ENCODE assay signal across 8 mouse cellular contexts in genomic region chr8:105355179-105356024, GRCm38 (mm10). TPM values are rescaled to one million over a fixed set of nuclear protein-coding genes. Genes with fewer than 3 reads are reported as not detected.
A peak's percentile ranks its signal among the peaks of the same experiment; 100 is the strongest.
DNase-seq lines count a peak whose midpoint lies in the region; ATAC-seq lines count a peak whose summit lies in the region.
"Had no signal": no experiment of that assay in that cellular context is flagged by ENCODE, and none has a peak within 500 bp of the region (broad histone marks: within the 10 kb centered on the region; RNA-seq: fewer than 3 reads in every experiment).

No protein-coding gene starts in this region.

- ATAC-seq in common myeloid progenitor, adult 5-6 weeks (replicated peaks; ENCODE audit: low read depth, poor library complexity, severe bottlenecking) = 0 out of 2 replicates have a peak, but pooled peaks have one; percentile 9
- no peak for ATAC-seq in erythroblast, adult 5-6 weeks (replicated peaks; ENCODE audit: low FRiP score, poor library complexity, severe bottlenecking)

- DNase-seq in lung, postnatal 10 days = peak; percentile 62
- DNase-seq in lung, postnatal 4 days = no peak
- DNase-seq in induced T-regulatory cell, adult 2 months (ENCODE audit: low read depth) = peak; percentile 29
- DNase-seq in thymus, postnatal 14 days = peak; percentile 76
- DNase-seq in left cerebral cortex, adult 18-20 months (ENCODE audit: low spot score in 2 of 2) = no peak
- DNase-seq: adrenal gland, postnatal 10 days had no signal

RNA-seq across cellular contexts. Expression of gene Slc9a5, which starts 6.8 kb away (rescaled TPM):
- 0.10 and 0.46 TPM in 2 replicates for total RNA-seq in common myeloid progenitor, adult 5-6 weeks (2017)
- total RNA-seq in erythroblast, adult 5-6 weeks (2015; ENCODE audit: low replicate concordance) = 1.7 TPM in 1 of 2 replicates, not detected in the other
- total RNA-seq in erythroblast, adult 5-6 weeks (2017; ENCODE audit: low replicate concordance) = not detected in 2 replicates
- total RNA-seq in left cerebral cortex, adult 18-20 months (2021) = 10 to 100 TPM; 31.1 to 35.6 TPM

RNA-seq across cellular contexts. Expression of gene Fhod1, which starts 7.6 kb away (rescaled TPM):
- 4.2 and 7.3 TPM in 2 replicates for total RNA-seq in common myeloid progenitor, adult 5-6 weeks (2017)
- 0.19 and 3.8 TPM in 2 replicates for total RNA-seq in erythroblast, adult 5-6 weeks (2015; ENCODE audit: low replicate concordance)
- 0.56 and 1.0 TPM in 2 replicates for total RNA-seq in erythroblast, adult 5-6 weeks (2017; ENCODE audit: low replicate concordance)
- 1 to 10 TPM; 3.1 to 3.3 TPM for total RNA-seq in left cerebral cortex, adult 18-20 months (2021)

RNA-seq across cellular contexts. Expression of gene Plekhg4, which starts 17.7 kb away (rescaled TPM):
- not detected in 2 replicates for total RNA-seq in common myeloid progenitor, adult 5-6 weeks (2017)
- total RNA-seq in erythroblast, adult 5-6 weeks (2015; ENCODE audit: low replicate concordance) = not detected in 2 replicates
- not detected in 2 replicates for total RNA-seq in erythroblast, adult 5-6 weeks (2017; ENCODE audit: low replicate concordance)
- 1 to 10 TPM; 2.1 to 2.2 TPM for total RNA-seq in left cerebral cortex, adult 18-20 months (2021)

RNA-seq across cellular contexts. Expression of gene Tmem208, which starts 29.2 kb away (rescaled TPM):
- total RNA-seq in common myeloid progenitor, adult 5-6 weeks (2017) = 21.7 and 28.4 TPM in 2 replicates
- total RNA-seq in erythroblast, adult 5-6 weeks (2015; ENCODE audit: low replicate concordance) = 51.2 and 56.3 TPM in 2 replicates
- total RNA-seq in erythroblast, adult 5-6 weeks (2017; ENCODE audit: low replicate concordance) = 18.5 and 26.9 TPM in 2 replicates
- total RNA-seq in left cerebral cortex, adult 18-20 months (2021) = 10 to 100 TPM; 37.1 to 37.4 TPM

RNA-seq across cellular contexts. Expression of gene Lrrc29, which starts 29.3 kb away (rescaled TPM):
- 1.2 and 4.0 TPM in 2 replicates for total RNA-seq in common myeloid progenitor, adult 5-6 weeks (2017)
- total RNA-seq in erythroblast, adult 5-6 weeks (2015; ENCODE audit: low replicate concordance) = 13.4 and 35.9 TPM in 2 replicates
- total RNA-seq in erythroblast, adult 5-6 weeks (2017; ENCODE audit: low replicate concordance) = 26.2 and 28.6 TPM in 2 replicates
- 1 to 10 TPM; 4.5 to 4.8 TPM for total RNA-seq in left cerebral cortex, adult 18-20 months (2021)

Comparison
In these comparisons a context has a peak if more than half of its experiments do, and no peak if none do; other contexts are left out.
1. DNase-seq: peak in lung, postnatal 10 days (single experiment), induced T-regulatory cell, adult 2 months (single experiment) and thymus, postnatal 14 days (single experiment); none in lung, postnatal 4 days (0 of 2) and left cerebral cortex, adult 18-20 months (0 of 2).
2. RNA of gene Slc9a5, which starts 6.8 kb away (total RNA-seq): 31.1 to 35.6 TPM in left cerebral cortex, adult 18-20 months; 1.7 TPM in erythroblast, adult 5-6 weeks and 0.10 to 0.46 TPM in common myeloid progenitor, adult 5-6 weeks; every median in the first group is over 10 times any median in the second.